Mouse (Mus musculus) Patski (cell line): ENCODE measurements at regions not wholly inside any gene's neighbourhood (a gene's known extent, or its start where the extent isn't known, plus 50 kb on each side); places are given as distances from the start of the nearest gene placed in this dataset.

Source experiments
- ATAC-seq: fragments of 100-300 bp; one replicate; pipeline ENCODE4 v1.8.0; 2021
- CTCF ChIA-PET: fragments of 350-600 bp; sonication (Branson Sonifier 250); formaldehyde crosslinking; loops from one replicate; lab custom pipeline; 2022; ENCODE audit warnings: inconsistent platforms; lab: Charles Lee
- POLR2A ChIA-PET: fragments of 350-600 bp; sonication (Branson Sonifier 250); formaldehyde crosslinking; loops from one replicate; lab custom pipeline; 2022; ENCODE audit warnings: antibody characterized with exemption, inconsistent platforms; lab: Charles Lee
- DNase-seq: peaks from one replicate; pipeline ENCODE4 v3.0.0-alpha.2; 2011; ENCODE audit warnings: low read depth, low spot score
- H3K27me3 ChIP-seq: fragments of 371-371 bp; one replicate; pipeline ENCODE4 v1.5.1; 2021
- CTCF ChIP-seq: fragments of 100-300 bp; IDR thresholded peaks from one replicate; pipeline ENCODE4 v1.5.1; 2021
- in situ Hi-C: fragments of 300-500 bp; cut with MboI; formaldehyde crosslinking; loops from 3 replicates; pipeline ENCODE4 v1.11.1; 2018; ENCODE audit warnings: low pct_unique_long_range_greater_than_20kb, mixed read lengths

DNA sequence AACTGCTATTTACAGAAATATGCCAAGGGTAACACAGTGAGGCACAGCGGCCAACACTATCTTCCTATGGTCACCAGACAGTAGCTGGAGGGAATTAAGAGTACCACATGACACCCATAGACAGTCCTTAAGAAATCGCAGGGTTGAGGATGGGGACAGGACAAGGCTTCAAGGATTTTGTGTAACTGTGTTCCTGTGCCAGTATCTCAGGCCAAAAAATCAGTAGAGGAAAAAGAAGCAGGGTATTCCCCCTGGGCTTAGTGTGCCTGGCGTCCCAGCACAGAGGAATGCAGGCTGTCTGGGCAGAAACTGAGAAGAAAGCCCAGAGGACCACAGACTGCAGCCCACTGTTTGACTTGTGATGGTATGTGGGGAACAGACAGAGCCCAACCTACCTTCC lies 147.3 kb downstream of the Ptger3 start:
- in situ Hi-C loops, result no loop called here
- no peak for TF ChIP-seq CTCF
- POLR2A ChIA-PET, result interaction anchor here (0.7 kb wide), 1 partner anchor 134 kb away, joined by 3 read pairs; no protein-coding TSS in a partner anchor
- no peaks in the 10 kb centered on the region for H3K27me3 ChIP-seq
- CTCF ChIA-PET, result interaction anchor here (11.4 kb wide), 1 partner anchor 149 kb away, joined by 107 read pairs; the partner anchor contains the start of gene Ptger3
- DNase-seq, result no peak
- ATAC-seq, result peak; percentile 67

DNA sequence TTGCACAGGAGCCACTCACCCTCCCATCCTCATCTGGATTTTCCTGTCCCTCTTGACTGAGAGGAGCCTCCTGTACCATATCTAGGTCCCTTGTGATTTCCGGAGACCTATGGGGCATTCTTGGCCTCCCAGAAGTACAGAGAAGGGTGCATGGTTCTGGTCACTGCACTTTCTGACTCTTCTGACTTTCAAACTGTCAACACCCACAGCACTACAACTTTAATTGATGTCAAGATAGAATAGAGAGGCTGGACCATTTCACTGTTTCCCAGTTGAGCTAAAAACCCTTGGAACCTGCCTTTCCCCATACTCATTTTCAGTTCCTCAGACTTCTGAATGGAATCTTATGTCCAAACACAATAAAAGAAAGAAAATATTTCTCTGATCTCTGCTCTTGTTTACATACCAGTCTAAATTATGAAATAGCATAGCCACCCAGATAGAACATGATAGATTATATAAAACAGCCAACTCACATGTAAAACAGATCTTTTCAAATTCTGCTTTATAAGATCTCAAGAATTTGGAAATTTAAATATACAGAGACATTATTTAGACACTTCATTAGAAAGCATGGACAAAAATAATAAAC lies 144.2 kb downstream of the Ptger3 start:
- no peaks in the 10 kb centered on the region for H3K27me3 ChIP-seq
- TF ChIP-seq CTCF, result no peak
- CTCF ChIA-PET, result interaction anchor here (1.0 to 11.4 kb wide), 5 partner anchors 12 to 146 kb away, joined by 4 to 107 read pairs (median 5); partner anchors contain the start of gene Ptger3
- POLR2A ChIA-PET, result no interaction called here
- ATAC-seq (no peak), DNase-seq (no peak)
- in situ Hi-C loops, result no loop called here

DNA sequence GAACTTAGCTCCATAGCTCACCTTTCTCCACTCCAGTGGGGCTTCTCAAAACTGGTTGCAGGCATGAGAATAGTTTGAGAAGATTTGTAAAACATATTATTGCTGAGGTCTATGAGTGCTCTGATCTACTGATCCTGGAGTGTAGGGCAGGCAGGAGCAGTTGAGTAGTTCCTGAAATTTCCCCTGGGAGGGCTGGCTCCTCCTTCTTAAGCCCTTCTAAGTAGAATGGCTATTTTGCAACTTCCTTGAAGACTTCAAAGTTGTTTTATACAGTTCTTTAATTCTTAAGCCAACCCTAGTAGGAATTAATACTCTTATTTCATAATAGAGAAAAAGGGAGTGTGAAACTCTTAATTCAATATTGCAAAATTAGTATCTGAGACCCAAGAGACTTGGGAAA lies 133.3 kb downstream of the Ptger3 start:
- in situ Hi-C loops, result no loop called here
- ChIA-PET CTCF (no interaction called here), POLR2A (no interaction called here)
- DNase-seq (no peak), ATAC-seq (no peak)
- no peak for TF ChIP-seq CTCF
- H3K27me3 ChIP-seq, result no peaks in the 10 kb centered on the region

DNA sequence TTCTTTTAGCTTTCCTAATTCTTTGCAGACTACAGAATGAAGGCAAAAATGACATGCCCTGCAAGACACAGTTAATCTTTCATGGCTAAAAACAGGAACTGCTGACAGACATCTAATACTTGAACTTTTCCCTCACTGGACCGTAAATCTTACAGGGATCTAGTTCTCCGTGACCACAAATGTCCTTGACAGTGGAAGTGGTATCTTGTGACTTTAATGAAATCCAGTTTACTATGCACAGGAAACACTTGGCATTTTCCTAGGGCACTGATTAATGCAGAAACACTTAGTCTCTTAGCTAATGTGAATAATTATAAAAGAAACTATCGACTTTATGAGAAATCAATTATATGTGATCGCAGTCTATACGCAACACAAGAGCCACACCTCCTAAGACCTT lies 131.8 kb downstream of the Ptger3 start:
- in situ Hi-C loops, result no loop called here
- ChIA-PET POLR2A (interaction anchor here (0.9 kb wide), 1 partner anchor 130 kb away, joined by 3 read pairs; no protein-coding TSS in a partner anchor), CTCF (interaction anchor here (1.0 to 1.7 kb wide), 5 partner anchors 9 to 18 kb away, joined by 3 to 9 read pairs (median 5); no protein-coding TSS in a partner anchor)
- no peaks in the 10 kb centered on the region for H3K27me3 ChIP-seq
- ATAC-seq (peak; percentile 6), DNase-seq (no peak)
- TF ChIP-seq CTCF, result no peak

DNA sequence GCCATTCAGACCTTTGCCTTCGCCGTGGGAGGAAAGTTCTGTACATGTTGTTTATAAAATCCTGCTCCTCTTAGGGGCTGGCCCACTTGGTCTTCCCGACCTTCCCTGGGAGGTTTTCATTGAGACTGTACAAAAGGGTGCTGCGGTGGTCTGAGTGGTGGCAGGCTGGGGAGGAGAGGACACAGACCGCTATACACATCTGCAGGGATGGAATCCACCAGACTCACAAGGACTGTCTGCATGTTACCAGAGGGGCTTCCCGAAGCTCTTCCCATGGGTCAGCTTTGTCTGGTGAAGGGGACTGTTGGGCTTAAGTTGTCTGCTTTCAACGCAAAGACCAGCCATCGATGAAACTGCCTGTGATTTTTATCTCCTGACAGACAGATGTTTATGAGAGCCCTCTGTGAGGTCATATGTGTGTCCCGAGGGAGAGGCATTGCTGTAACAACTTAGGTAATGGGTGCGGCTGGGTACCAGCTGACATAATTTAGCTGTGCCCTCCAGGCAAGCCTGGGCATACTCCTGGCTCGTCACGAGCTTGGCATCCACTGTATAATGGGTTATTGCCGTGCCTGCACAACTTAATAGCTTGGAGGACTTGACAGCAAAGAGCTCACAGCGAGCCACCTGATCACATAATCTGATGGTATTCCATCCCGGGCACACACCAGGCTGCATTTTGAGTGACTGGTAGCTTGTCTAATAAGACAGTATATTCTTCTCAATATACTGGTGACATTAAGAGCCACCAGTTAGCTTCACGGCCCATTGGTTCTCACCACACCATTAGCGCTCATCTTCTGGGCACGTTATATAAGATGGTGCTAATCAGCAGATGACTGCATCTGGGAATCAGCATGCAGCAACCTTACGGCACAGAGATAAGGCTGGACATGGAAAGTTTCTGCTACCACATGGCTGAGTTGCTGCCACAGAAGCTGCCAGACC lies 128.7 kb downstream of the Ptger3 start:
- no peak for DNase-seq
- no peaks in the 10 kb centered on the region for H3K27me3 ChIP-seq
- no peak for TF ChIP-seq CTCF
- in situ Hi-C loops, result no loop called here
- ChIA-PET CTCF (interaction anchor here (0.8 to 2.8 kb wide), 5 partner anchors 12 to 29 kb away, joined by 3 to 10 read pairs (median 4); no protein-coding TSS in a partner anchor), POLR2A (interaction anchor here (1.3 kb wide), 1 partner anchor 29 kb away, joined by 5 read pairs; no protein-coding TSS in a partner anchor)
- ATAC-seq, result peak; percentile 80
